Comparison of ENCODE assay signal across 12 mouse cellular contexts in the genomic region with DNA sequence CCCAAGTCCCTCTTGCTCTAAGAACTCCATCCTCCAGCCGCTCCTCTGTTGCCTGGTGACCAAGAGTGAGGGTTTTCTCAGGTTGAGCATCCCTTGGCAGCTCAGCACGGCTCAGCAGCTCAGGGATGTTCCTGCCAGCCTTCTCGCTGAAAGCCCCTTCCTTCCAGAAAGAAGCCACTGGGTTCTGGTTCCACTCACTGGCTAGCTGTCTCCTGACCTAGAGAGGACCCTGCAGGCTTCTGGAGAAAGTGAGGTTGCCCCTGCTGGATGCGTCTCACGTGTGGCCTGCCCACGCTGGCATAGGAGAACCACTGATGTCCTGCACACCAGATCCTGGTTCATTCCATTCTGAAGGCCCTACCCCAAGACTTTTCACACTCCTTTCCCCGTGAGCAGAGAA. TPM values are rescaled to one million over a fixed set of nuclear protein-coding genes. Genes with fewer than 3 reads are reported as not detected.
A peak's percentile ranks its signal among the peaks of the same experiment; 100 is the strongest.
DNase-seq lines count a peak whose midpoint lies in the region; ATAC-seq lines count a peak whose summit lies in the region.
"Had no signal": no experiment of that assay in that cellular context is flagged by ENCODE, and none has a peak within 500 bp of the region (broad histone marks: within the 10 kb centered on the region; RNA-seq: fewer than 3 reads in every experiment).

No protein-coding gene starts in this region.

- ATAC-seq in limb, embryonic 12.5 days (ENCODE audit: insufficient number of reproducible peaks, insufficient read depth, low FRiP score, low TSS enrichment, low read depth): no peak
- no peak for ATAC-seq in forebrain, embryonic 15.5 days (replicated peaks)
- no peak for ATAC-seq in neural tube, embryonic 15.5 days (ENCODE audit: low FRiP score)

- no peak overlapping the region for H3K9ac ChIP-seq in limb, embryonic 12.5 days (replicated peaks)
- H3K9ac ChIP-seq in forebrain, embryonic 15.5 days (replicated peaks): no peak overlapping the region
- 0 out of 2 replicates have a peak overlapping the region, but pooled peaks have one; percentile 17 for H3K9ac ChIP-seq in neural tube, embryonic 15.5 days (replicated peaks)
- H3K9ac ChIP-seq: embryonic facial prominence, embryonic 15.5 days; limb, embryonic 13.5 days had no signal

- no peak for DNase-seq in limb, embryonic 10.5 days (ENCODE audit: low spot score)
- peak; percentile 27 for DNase-seq in induced T-regulatory cell, adult 2 months (ENCODE audit: low read depth)
- DNase-seq in frontal cortex, postnatal 14 days (ENCODE audit: low spot score in 2 of 2): no peak
- no peak for DNase-seq in right cerebral cortex, postnatal 36 days (ENCODE audit: low spot score in 2 of 2)
- DNase-seq: adrenal gland, postnatal 25 days had no signal

- 90% methylated on average over 7 of the region's 7 CpGs for WGBS in limb, embryonic 12.5 days
- WGBS in limb, embryonic 10.5 days: 95% methylated on average over 7 of the region's 7 CpGs
- WGBS in forebrain, embryonic 15.5 days: 88% methylated on average over 7 of the region's 7 CpGs
- 87% methylated on average over 7 of the region's 7 CpGs for WGBS in neural tube, embryonic 15.5 days

- H3K27ac ChIP-seq in limb, embryonic 12.5 days: no peak overlapping the region
- no peak overlapping the region for H3K27ac ChIP-seq in limb, embryonic 10.5 days
- H3K27ac ChIP-seq in forebrain, embryonic 15.5 days (replicated peaks): no peak overlapping the region
- H3K27ac ChIP-seq in neural tube, embryonic 15.5 days (replicated peaks): no peak overlapping the region
- H3K27ac ChIP-seq: embryonic facial prominence, embryonic 15.5 days; limb, embryonic 13.5 days; macrophage had no signal

- H3K4me1 ChIP-seq in limb, embryonic 12.5 days (replicated peaks): peaks cover 76% of the 10 kb centered on the region
- H3K4me1 ChIP-seq in limb, embryonic 10.5 days: peaks cover 78% of the 10 kb centered on the region
- H3K4me1 ChIP-seq in forebrain, embryonic 15.5 days: peaks cover 76% of the 10 kb centered on the region
- peaks cover 80% of the 10 kb centered on the region for H3K4me1 ChIP-seq in neural tube, embryonic 15.5 days

- H3K4me3 ChIP-seq in limb, embryonic 12.5 days (replicated peaks): no peak overlapping the region
- no peak overlapping the region for H3K4me3 ChIP-seq in limb, embryonic 10.5 days
- H3K4me3 ChIP-seq in forebrain, embryonic 15.5 days: 0 out of 2 replicates have a peak overlapping the region, but pooled peaks have one; percentile 48
- no peak overlapping the region for H3K4me3 ChIP-seq in neural tube, embryonic 15.5 days (replicated peaks)
- H3K4me3 ChIP-seq: embryonic facial prominence, embryonic 15.5 days; limb, embryonic 13.5 days; myocyte had no signal

- no peaks in the 10 kb centered on the region for H3K9me3 ChIP-seq in limb, embryonic 12.5 days
- no peaks in the 10 kb centered on the region for H3K9me3 ChIP-seq in limb, embryonic 10.5 days (replicated peaks)
- no peaks in the 10 kb centered on the region for H3K9me3 ChIP-seq in forebrain, embryonic 15.5 days
- H3K9me3 ChIP-seq in neural tube, embryonic 15.5 days (replicated peaks): no peaks in the 10 kb centered on the region
- H3K9me3 ChIP-seq: embryonic facial prominence, embryonic 15.5 days; limb, embryonic 13.5 days had no signal

- H3K36me3 ChIP-seq in limb, embryonic 12.5 days: peaks cover 22% of the 10 kb centered on the region
- H3K36me3 ChIP-seq in limb, embryonic 10.5 days: peaks cover 34% of the 10 kb centered on the region
- H3K36me3 ChIP-seq in forebrain, embryonic 15.5 days: no peaks in the 10 kb centered on the region
- no peaks in the 10 kb centered on the region for H3K36me3 ChIP-seq in neural tube, embryonic 15.5 days

- peak overlapping the region; percentile 4; the same call in 1 of the 2 replicates for H3K4me2 ChIP-seq in limb, embryonic 12.5 days
- peak overlapping the region; percentile 81 for H3K4me2 ChIP-seq in forebrain, embryonic 15.5 days (replicated peaks)
- peak overlapping the region; percentile 23 for H3K4me2 ChIP-seq in neural tube, embryonic 15.5 days
- H3K4me2 ChIP-seq: embryonic facial prominence, embryonic 15.5 days had no signal

- H3K27me3 ChIP-seq in limb, embryonic 12.5 days: peaks cover 19% of the 10 kb centered on the region
- peaks cover 28% of the 10 kb centered on the region for H3K27me3 ChIP-seq in limb, embryonic 10.5 days (ENCODE audit: low read depth, poor library complexity, severe bottlenecking)
- H3K27me3 ChIP-seq in forebrain, embryonic 15.5 days: no peaks in the 10 kb centered on the region
- no peaks in the 10 kb centered on the region for H3K27me3 ChIP-seq in neural tube, embryonic 15.5 days (replicated peaks)

RNA-seq across cellular contexts. Expression of a gene that starts 11.0 kb away (rescaled TPM):
- polyA plus RNA-seq in limb, embryonic 12.5 days (2016; fragmentation: Nextera tagmentation; extraction: Ambion mirVana): 29.3 and 31.7 TPM in 2 replicates
- 35.0 and 37.9 TPM in 2 replicates for polyA plus RNA-seq in limb, embryonic 10.5 days (2016; fragmentation: Nextera tagmentation; extraction: Ambion mirVana)
- 71.9 and 75.2 TPM in 2 replicates for polyA plus RNA-seq in forebrain, embryonic 15.5 days (2015; fragmentation: Nextera tagmentation; extraction: Ambion mirVana)
- polyA plus RNA-seq in neural tube, embryonic 15.5 days (2015; fragmentation: Nextera tagmentation; extraction: Ambion mirVana): 31.3 and 32.0 TPM in 2 replicates

RNA-seq across cellular contexts. Expression of a gene that starts 27.3 kb away (rescaled TPM):
- polyA plus RNA-seq in limb, embryonic 12.5 days (2016; fragmentation: Nextera tagmentation; extraction: Ambion mirVana): 0.97 and 1.2 TPM in 2 replicates
- polyA plus RNA-seq in limb, embryonic 10.5 days (2016; fragmentation: Nextera tagmentation; extraction: Ambion mirVana): 0.77 and 1.3 TPM in 2 replicates
- polyA plus RNA-seq in forebrain, embryonic 15.5 days (2015; fragmentation: Nextera tagmentation; extraction: Ambion mirVana): 0.84 and 1.3 TPM in 2 replicates
- 1.4 and 1.7 TPM in 2 replicates for polyA plus RNA-seq in neural tube, embryonic 15.5 days (2015; fragmentation: Nextera tagmentation; extraction: Ambion mirVana)
- polyA plus RNA-seq: macrophage had no signal

RNA-seq across cellular contexts. Expression of a gene that starts 58.0 kb away (rescaled TPM):
- polyA plus RNA-seq in limb, embryonic 12.5 days (2016; fragmentation: Nextera tagmentation; extraction: Ambion mirVana): 0.11 and 0.26 TPM in 2 replicates
- 0.46 and 0.48 TPM in 2 replicates for polyA plus RNA-seq in limb, embryonic 10.5 days (2016; fragmentation: Nextera tagmentation; extraction: Ambion mirVana)
- polyA plus RNA-seq in forebrain, embryonic 15.5 days (2015; fragmentation: Nextera tagmentation; extraction: Ambion mirVana): 0.20 TPM in 1 of 2 replicates, not detected in the other
- polyA plus RNA-seq in neural tube, embryonic 15.5 days (2015; fragmentation: Nextera tagmentation; extraction: Ambion mirVana): 0.50 and 2.1 TPM in 2 replicates
- polyA plus RNA-seq: macrophage had no signal

Comparison
In these comparisons a context has a peak if more than half of its experiments do, and no peak if none do; other contexts are left out.
1. H3K4me2 ChIP-seq: peak in every context shown above with its lines; median percentile 81 in forebrain, embryonic 15.5 days; 23 in neural tube, embryonic 15.5 days; 4 in limb, embryonic 12.5 days.